Mouse (Mus musculus): Measurements from ENCODE around the gene Ndufc2. TPM values are rescaled to one million over a fixed set of nuclear protein-coding genes. Genes with fewer than 3 reads are reported as not detected.

The Ndufc2 gene
- polyA plus RNA-seq, 1 experiment from 2014 or later: 693 TPM

DNA sequence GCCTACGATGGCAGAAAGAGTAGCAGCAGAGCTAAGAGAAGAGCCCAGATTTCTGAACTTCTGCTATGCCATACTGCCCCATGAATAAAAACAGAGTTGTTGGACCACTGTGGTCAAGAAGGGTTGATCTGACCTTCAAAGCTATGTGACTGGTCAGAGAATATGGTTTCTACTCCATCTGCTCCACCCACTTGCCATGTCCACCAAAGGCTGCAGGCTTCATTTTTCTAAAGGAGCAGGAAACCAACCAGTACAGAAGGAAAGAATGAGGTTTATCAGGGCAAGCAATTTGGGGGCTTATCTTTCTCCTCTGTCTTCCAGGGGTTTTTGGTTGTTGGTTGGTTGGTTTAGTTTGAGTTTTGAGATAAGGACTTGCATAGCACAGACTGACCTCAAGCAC, 14.2 kb downstream of the Ndufc2 start:
- no peak for ATAC-seq (ENCODE audit: insufficient number of reproducible peaks, insufficient read depth, low FRiP score, low read depth)
- H3K27ac ChIP-seq (replicated peaks in 1 of 2; ENCODE audit: control insufficient read depth in 1 of 2, insufficient read depth in 1 of 2, low read depth in 2 of 2, low read length in 2 of 2): no peak overlapping the region
- peaks cover 24% of the 10 kb centered on the region for H3K36me3 ChIP-seq (ENCODE audit: control insufficient read depth, insufficient read depth, low read length)
- no peak overlapping the region for H3K9ac ChIP-seq (ENCODE audit: low read length)
- no peak overlapping the region for H3K4me2 ChIP-seq (ENCODE audit: low read length)
- peaks cover 10 to 25% of the 10 kb centered on the region in 2 experiments for H3K4me1 ChIP-seq (ENCODE audit: control insufficient read depth in 2 of 2, insufficient read depth in 2 of 2, low read length in 2 of 2)
- WGBS: 93% methylated on average over 1 of the region's 1 CpGs
- H3K9me3 ChIP-seq (ENCODE audit: control insufficient read depth, low read length): no peaks in the 10 kb centered on the region
- H3K27me3 ChIP-seq (ENCODE audit: control insufficient read depth, insufficient read depth, low read length): no peaks in the 10 kb centered on the region
- H3K4me3 ChIP-seq (ENCODE audit: control insufficient read depth in 1 of 2, insufficient read depth in 1 of 2, low read depth in 1 of 2, low read length in 2 of 2): no peak overlapping the region

DNA sequence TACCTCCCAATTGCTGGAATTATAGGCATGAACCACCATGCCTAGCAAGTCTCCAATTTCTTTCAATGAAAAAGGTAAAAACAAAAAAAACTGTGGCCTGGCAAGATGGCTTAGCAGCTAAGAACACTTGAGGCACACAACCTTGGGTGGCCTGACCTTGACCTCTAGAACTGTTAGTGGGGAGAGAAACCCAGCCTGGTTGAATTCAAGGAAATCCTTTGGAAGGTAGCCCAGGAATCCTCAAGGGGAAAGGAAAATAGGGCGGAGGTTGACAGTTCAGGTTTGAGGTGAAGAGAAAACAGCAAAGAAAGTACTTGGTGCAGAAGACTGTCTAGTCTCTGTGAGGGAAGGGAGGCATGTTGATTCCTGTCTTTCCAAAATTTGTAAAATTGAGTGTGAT, 14.6 kb downstream of the Ndufc2 start:
- Histone ChIP-seq H3K4me2 (ENCODE audit: low read length) (no peak overlapping the region), H3K36me3 (ENCODE audit: control insufficient read depth, insufficient read depth, low read length) (peaks cover 19% of the 10 kb centered on the region), H3K9me3 (ENCODE audit: control insufficient read depth, low read length) (no peaks in the 10 kb centered on the region), H3K4me3 (ENCODE audit: control insufficient read depth in 1 of 2, insufficient read depth in 1 of 2, low read depth in 1 of 2, low read length in 2 of 2) (no peak overlapping the region), H3K9ac (ENCODE audit: low read length) (no peak overlapping the region), H3K4me1 (ENCODE audit: control insufficient read depth in 2 of 2, insufficient read depth in 2 of 2, low read length in 2 of 2) (peaks cover 11 to 26% of the 10 kb centered on the region in 2 experiments), H3K27ac (replicated peaks in 1 of 2; ENCODE audit: control insufficient read depth in 1 of 2, insufficient read depth in 1 of 2, low read depth in 2 of 2, low read length in 2 of 2) (no peak overlapping the region), H3K27me3 (ENCODE audit: control insufficient read depth, insufficient read depth, low read length) (no peaks in the 10 kb centered on the region)
- no peak for ATAC-seq (ENCODE audit: insufficient number of reproducible peaks, insufficient read depth, low FRiP score, low read depth)
- WGBS: 55% methylated on average over 1 of the region's 1 CpGs

DNA sequence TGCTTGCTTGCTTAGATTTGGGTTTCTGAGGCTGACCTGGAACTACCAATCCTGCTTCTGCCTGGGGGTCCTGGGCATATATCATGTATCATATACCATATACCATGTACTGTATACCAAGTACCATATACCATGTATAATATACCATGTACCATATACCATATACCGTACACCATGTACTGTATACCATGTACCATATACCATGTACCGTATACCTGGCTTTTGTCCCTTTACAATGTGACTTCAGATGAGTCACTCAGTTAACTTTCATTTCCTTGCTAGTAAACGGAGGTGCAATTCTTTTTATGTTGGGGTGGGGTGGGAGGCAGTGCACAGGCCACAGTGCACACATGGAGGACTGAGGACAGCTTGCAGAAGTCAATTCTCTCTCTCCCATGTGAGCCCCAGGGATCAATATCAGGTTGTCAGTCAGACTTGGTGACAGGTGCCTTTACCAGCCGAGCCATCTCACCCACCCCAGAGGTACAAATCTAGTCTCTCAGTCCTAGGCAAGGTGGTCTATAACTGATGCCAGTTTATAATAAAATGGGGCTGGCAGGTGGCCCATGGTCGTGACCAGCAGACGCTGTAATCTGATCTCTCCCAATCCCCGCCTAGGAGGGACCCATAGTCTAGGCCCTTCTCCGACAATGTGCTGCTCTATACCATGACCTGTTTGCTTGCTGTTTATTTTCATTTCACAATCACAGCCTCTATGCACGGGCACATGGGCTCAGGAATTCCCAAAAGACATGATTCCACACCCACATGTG, 15.3 kb downstream of the Ndufc2 start:
- Histone ChIP-seq H3K27ac (replicated peaks in 1 of 2; ENCODE audit: control insufficient read depth in 1 of 2, insufficient read depth in 1 of 2, low read depth in 2 of 2, low read length in 2 of 2) (no peak overlapping the region), H3K4me3 (ENCODE audit: control insufficient read depth in 1 of 2, insufficient read depth in 1 of 2, low read depth in 1 of 2, low read length in 2 of 2) (no peak overlapping the region), H3K4me1 (ENCODE audit: control insufficient read depth in 2 of 2, insufficient read depth in 2 of 2, low read length in 2 of 2) (peaks cover 11 to 26% of the 10 kb centered on the region in 2 experiments), H3K36me3 (ENCODE audit: control insufficient read depth, insufficient read depth, low read length) (peaks cover 12% of the 10 kb centered on the region), H3K27me3 (ENCODE audit: control insufficient read depth, insufficient read depth, low read length) (no peaks in the 10 kb centered on the region), H3K9me3 (ENCODE audit: control insufficient read depth, low read length) (no peaks in the 10 kb centered on the region), H3K4me2 (ENCODE audit: low read length) (no peak overlapping the region), H3K9ac (ENCODE audit: low read length) (no peak overlapping the region)
- 55% methylated on average over 9 of the region's 9 CpGs for WGBS
- ATAC-seq (ENCODE audit: insufficient number of reproducible peaks, insufficient read depth, low FRiP score, low read depth): no peak

DNA sequence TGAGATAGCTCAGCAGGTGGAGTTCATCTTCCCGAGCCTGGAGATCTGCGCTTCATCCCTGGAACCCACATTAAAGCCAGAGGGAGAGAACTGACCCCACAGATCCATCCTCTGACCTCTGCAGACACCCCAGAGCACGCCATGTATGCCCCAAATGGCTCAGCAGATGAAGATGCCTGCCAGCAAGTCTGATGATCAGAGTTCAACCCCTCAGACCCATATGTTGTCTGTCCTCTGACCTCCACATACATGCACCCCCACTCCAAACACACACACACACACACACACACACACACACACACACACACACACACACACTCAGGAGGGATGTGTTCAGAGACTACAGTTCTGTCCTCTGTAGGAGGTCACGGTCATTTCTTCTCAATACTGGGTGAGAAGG, 16.7 kb downstream of the Ndufc2 start:
- Histone ChIP-seq H3K9ac (ENCODE audit: low read length) (no peak overlapping the region), H3K27ac (replicated peaks in 1 of 2; ENCODE audit: control insufficient read depth in 1 of 2, insufficient read depth in 1 of 2, low read depth in 2 of 2, low read length in 2 of 2) (no peak overlapping the region), H3K4me1 (ENCODE audit: control insufficient read depth in 2 of 2, insufficient read depth in 2 of 2, low read length in 2 of 2) (peaks cover 16 to 30% of the 10 kb centered on the region in 2 experiments), H3K4me3 (ENCODE audit: control insufficient read depth in 1 of 2, insufficient read depth in 1 of 2, low read depth in 1 of 2, low read length in 2 of 2) (no peak overlapping the region), H3K4me2 (ENCODE audit: low read length) (no peak overlapping the region), H3K27me3 (ENCODE audit: control insufficient read depth, insufficient read depth, low read length) (no peaks in the 10 kb centered on the region), H3K36me3 (ENCODE audit: control insufficient read depth, insufficient read depth, low read length) (peaks cover 6% of the 10 kb centered on the region; the same call in 1 of the 2 replicates), H3K9me3 (ENCODE audit: control insufficient read depth, low read length) (no peaks in the 10 kb centered on the region)
- no peak for ATAC-seq (ENCODE audit: insufficient number of reproducible peaks, insufficient read depth, low FRiP score, low read depth)
- WGBS: 83% methylated on average over 4 of the region's 4 CpGs

DNA sequence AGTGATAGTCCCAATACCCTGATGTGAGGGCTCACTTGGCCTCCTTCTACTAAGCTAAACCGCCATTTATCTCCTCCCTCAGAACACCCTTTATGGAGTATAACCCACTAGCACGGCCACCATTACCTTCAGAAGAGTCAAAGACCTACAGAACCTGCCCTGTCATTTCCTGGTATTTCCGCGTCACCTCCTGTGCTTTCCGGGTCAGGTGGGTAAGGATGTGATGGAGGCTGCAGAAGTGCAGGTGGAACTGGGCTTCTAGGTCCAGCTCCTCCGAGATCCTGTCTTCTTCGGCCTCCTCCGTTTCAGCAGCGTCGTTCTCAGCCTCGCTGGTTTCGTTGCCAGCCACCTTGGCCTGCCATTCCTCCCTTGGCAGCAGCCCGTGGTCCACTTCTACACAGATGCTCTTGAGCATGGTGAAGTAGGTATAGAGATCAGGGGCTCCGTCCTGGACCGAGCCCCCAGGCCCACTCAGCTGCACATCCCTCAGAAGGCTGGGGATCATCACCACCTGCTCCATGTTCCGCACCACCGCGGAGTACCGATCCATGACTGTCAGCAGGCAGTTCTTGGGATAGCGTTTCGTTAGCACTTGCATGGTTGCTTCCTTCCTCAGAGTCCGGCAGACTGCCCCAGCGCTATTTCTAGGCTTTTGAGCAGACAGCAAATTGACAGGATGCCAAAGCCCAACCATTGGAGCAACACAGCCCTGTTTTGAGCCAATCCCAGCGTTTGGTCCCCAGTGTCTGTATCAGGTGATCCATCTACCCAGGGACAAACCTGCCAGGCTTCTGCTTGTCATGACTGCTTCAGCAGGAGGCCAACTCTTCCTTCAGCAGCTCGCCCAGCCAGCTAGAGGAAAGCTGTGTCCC, 17.3 kb downstream of the Ndufc2 start, which contains the start of gene Thrsp:
TSS of gene Thrsp (minus strand) at position 825 of the 872 bp plus-strand sequence.
- Histone ChIP-seq H3K4me3 (ENCODE audit: control insufficient read depth in 1 of 2, insufficient read depth in 1 of 2, low read depth in 1 of 2, low read length in 2 of 2) (no peak within 1 kb of the TSS), H3K9ac (ENCODE audit: low read length) (0 out of 2 replicates have a peak within 1 kb of the TSS, but pooled peaks have one; percentile 31), H3K27ac (replicated peaks in 1 of 2; ENCODE audit: control insufficient read depth in 1 of 2, insufficient read depth in 1 of 2, low read depth in 2 of 2, low read length in 2 of 2) (0 out of 4 replicates have a peak within 1 kb of the TSS, but pooled peaks of 1 of the 2 experiments have one; percentile 24), H3K4me1 (ENCODE audit: control insufficient read depth in 2 of 2, insufficient read depth in 2 of 2, low read length in 2 of 2) (peaks cover 16 to 30% of the 10 kb centered on the region in 2 experiments), H3K4me2 (ENCODE audit: low read length) (peak within 1 kb of the TSS; percentile 41; the same call in 1 of the 2 replicates), H3K9me3 (ENCODE audit: control insufficient read depth, low read length) (no peaks in the 10 kb centered on the region), H3K36me3 (ENCODE audit: control insufficient read depth, insufficient read depth, low read length) (peaks cover 6% of the 10 kb centered on the region; the same call in 1 of the 2 replicates), H3K27me3 (ENCODE audit: control insufficient read depth, insufficient read depth, low read length) (no peaks in the 10 kb centered on the region)
- ATAC-seq (ENCODE audit: insufficient number of reproducible peaks, insufficient read depth, low FRiP score, low read depth): peak; percentile 23; the same call in 1 of the 2 replicates
- 65% methylated on average over 25 of the region's 25 CpGs for WGBS

DNA sequence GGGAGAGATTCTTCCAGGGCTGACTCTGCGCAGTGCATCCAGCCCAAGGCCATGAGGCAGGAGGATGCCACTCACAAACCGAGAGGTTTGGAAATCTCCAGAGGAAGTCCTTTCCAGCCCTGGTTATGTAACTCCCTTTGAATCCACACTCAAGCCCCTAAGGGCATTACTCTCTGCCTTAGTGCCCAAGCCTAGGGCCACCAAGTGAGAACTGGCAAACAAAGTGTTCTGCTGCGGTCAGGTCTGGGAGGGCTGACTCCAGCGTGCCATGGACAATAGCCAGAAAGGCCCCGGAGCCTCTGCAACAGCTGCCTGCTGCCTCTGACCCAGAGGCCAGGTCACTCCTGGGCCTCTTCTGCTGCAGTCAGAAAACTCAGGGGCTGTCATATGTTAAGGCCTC, 18.9 kb downstream of the Ndufc2 start:
- H3K4me2 ChIP-seq (ENCODE audit: low read length): no peak overlapping the region
- H3K4me1 ChIP-seq (ENCODE audit: control insufficient read depth in 2 of 2, insufficient read depth in 2 of 2, low read length in 2 of 2): peaks cover 16 to 30% of the 10 kb centered on the region in 2 experiments
- no peaks in the 10 kb centered on the region for H3K36me3 ChIP-seq (ENCODE audit: control insufficient read depth, insufficient read depth, low read length)
- H3K27ac ChIP-seq (replicated peaks in 1 of 2; ENCODE audit: control insufficient read depth in 1 of 2, insufficient read depth in 1 of 2, low read depth in 2 of 2, low read length in 2 of 2): no peak overlapping the region
- no peak overlapping the region for H3K9ac ChIP-seq (ENCODE audit: low read length)
- ATAC-seq (ENCODE audit: insufficient number of reproducible peaks, insufficient read depth, low FRiP score, low read depth): no peak
- WGBS: 52% methylated on average over 5 of the region's 5 CpGs
- H3K9me3 ChIP-seq (ENCODE audit: control insufficient read depth, low read length): no peaks in the 10 kb centered on the region
- no peaks in the 10 kb centered on the region for H3K27me3 ChIP-seq (ENCODE audit: control insufficient read depth, insufficient read depth, low read length)
- no peak overlapping the region for H3K4me3 ChIP-seq (ENCODE audit: control insufficient read depth in 1 of 2, insufficient read depth in 1 of 2, low read depth in 1 of 2, low read length in 2 of 2)

DNA sequence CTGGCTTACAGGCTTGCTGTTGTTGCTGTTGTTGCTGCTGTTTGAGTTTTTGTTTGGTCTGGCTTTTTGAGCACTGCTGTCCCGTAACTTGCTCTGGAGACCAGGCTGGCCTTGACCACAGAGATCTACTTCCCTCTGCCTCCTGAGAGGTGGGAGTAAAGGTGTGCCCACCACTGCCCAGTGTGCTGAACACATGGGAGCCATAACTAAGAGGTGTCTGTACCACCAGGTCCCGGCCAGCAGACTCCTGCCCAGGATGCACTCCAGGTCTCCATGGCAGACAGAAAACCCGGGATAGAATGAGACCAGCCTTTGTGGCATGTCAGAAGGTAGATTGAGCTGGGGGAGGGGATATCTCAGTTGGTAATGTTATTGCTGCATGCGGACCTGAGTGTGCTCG, 19.4 kb downstream of the Ndufc2 start:
- Histone ChIP-seq H3K4me2 (ENCODE audit: low read length) (no peak overlapping the region), H3K9me3 (ENCODE audit: control insufficient read depth, low read length) (no peaks in the 10 kb centered on the region), H3K4me3 (ENCODE audit: control insufficient read depth in 1 of 2, insufficient read depth in 1 of 2, low read depth in 1 of 2, low read length in 2 of 2) (no peak overlapping the region), H3K36me3 (ENCODE audit: control insufficient read depth, insufficient read depth, low read length) (no peaks in the 10 kb centered on the region), H3K27ac (replicated peaks in 1 of 2; ENCODE audit: control insufficient read depth in 1 of 2, insufficient read depth in 1 of 2, low read depth in 2 of 2, low read length in 2 of 2) (no peak overlapping the region), H3K27me3 (ENCODE audit: control insufficient read depth, insufficient read depth, low read length) (no peaks in the 10 kb centered on the region), H3K4me1 (ENCODE audit: control insufficient read depth in 2 of 2, insufficient read depth in 2 of 2, low read length in 2 of 2) (peaks cover 16 to 29% of the 10 kb centered on the region in 2 experiments), H3K9ac (ENCODE audit: low read length) (no peak overlapping the region)
- no peak for ATAC-seq (ENCODE audit: insufficient number of reproducible peaks, insufficient read depth, low FRiP score, low read depth)
- WGBS: 77% methylated on average over 5 of the region's 5 CpGs
